Mouse (Mus musculus): ENCODE results near the gene Nudt13. TPM values are rescaled to one million over a fixed set of nuclear protein-coding genes. Genes with fewer than 3 reads are reported as not detected.

The Nudt13 gene
- 6.6 and 7.1 TPM in 2 replicates for polyA plus RNA-seq (2014; fragmentation: Nextera tagmentation; extraction: Ambion mirVana)

DNA sequence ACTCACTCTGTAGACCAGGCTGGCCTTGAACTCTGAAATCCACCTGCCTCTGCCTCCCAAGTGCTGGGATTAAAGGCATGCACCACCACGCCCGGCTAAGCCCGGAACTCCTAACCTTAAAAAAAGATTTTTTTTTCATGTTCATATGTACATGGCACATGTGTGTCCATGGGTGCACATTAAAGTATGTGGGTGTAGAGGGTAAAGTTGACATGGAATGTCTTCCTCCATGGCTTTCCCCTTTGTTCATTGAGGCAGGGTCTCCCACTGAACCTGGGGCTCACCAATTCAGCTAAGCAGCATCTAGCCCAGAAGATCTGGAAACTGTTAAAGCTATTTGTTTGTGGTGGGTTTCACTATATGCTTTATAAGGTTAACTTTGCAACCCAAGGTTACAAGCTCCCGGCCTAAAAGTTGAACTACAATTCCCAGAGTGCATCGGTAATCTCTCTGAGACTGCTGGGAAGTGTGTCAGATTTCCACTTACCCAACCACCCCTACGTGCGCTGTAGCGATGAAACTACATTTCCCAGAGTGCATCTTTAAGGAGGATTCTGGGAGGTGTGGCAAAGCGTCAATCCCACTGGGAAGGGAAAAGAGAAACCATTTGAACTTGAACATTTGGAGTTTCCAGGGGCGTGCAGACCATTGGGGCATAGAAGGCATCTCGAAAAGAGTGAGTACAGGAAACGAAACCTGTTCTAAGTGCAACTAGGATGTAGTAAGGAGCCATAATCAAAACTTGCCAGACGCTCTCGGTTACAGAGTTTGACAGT, at the start of gene Nudt13:
Gene Nudt13 (plus strand): TSS at position 581 of the 776 bp plus-strand sequence.
- peak within 1 kb of the TSS; percentile 54 for H3K9ac ChIP-seq (ENCODE audit: low read length)
- no peaks in the 10 kb centered on the region for H3K27me3 ChIP-seq (ENCODE audit: control insufficient read depth, insufficient read depth, low read length)
- peak; percentile 97 for ATAC-seq (ENCODE audit: low FRiP score)
- no peaks in the 10 kb centered on the region for H3K36me3 ChIP-seq (ENCODE audit: control insufficient read depth, insufficient read depth, low read length)
- DNase-seq (ENCODE audit: low spot score, missing footprints) = peak; percentile 97
- H3K9me3 ChIP-seq (ENCODE audit: control insufficient read depth, low read length) = no peaks in the 10 kb centered on the region
- H3K4me2 ChIP-seq = peak within 1 kb of the TSS; percentile 55
- H3K4me3 ChIP-seq (ENCODE audit: low read depth, low read length) = peak within 1 kb of the TSS; percentile 51
- no peak within 1 kb of the TSS for H3K27ac ChIP-seq (ENCODE audit: low read depth, low read length)
- 25% methylated on average over 14 of the region's 14 CpGs for WGBS
- H3K4me1 ChIP-seq (ENCODE audit: control insufficient read depth, insufficient read depth, low read length) = no peaks in the 10 kb centered on the region

DNA sequence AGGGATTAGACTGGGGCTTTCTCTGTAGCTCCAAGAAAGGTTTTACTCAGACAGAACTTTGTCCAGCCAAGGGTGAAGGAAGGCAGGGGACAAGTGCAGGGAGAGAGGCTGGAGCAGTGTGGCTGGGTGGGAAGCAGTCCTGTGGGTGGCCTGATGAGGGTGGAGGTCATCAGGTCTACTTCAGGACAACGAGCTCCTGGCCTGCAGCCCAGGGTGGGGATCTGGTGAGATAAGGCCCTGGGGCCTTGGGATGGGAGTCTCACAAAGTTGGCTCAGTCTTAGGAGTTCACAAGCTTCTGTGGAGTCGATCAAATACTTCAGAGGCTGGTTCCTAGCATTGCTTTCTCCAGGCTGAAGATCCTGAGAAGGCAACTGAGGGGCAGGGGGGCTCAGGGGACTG, 49.2 kb upstream of the Nudt13 start:
- peaks cover 3% of the 10 kb centered on the region; the same call in 1 of the 2 replicates for H3K4me1 ChIP-seq (ENCODE audit: control insufficient read depth, insufficient read depth, low read length)
- H3K36me3 ChIP-seq (ENCODE audit: control insufficient read depth, insufficient read depth, low read length) = no peaks in the 10 kb centered on the region
- H3K4me2 ChIP-seq = no peak overlapping the region
- no peak overlapping the region for H3K27ac ChIP-seq (ENCODE audit: low read depth, low read length)
- no peaks in the 10 kb centered on the region for H3K27me3 ChIP-seq (ENCODE audit: control insufficient read depth, insufficient read depth, low read length)
- H3K4me3 ChIP-seq (ENCODE audit: low read depth, low read length) = no peak overlapping the region
- DNase-seq (ENCODE audit: low spot score, missing footprints) (no peak), ATAC-seq (ENCODE audit: low FRiP score) (no peak)
- H3K9ac ChIP-seq (ENCODE audit: low read length) = no peak overlapping the region
- no peaks in the 10 kb centered on the region for H3K9me3 ChIP-seq (ENCODE audit: control insufficient read depth, low read length)
- 78% methylated on average over 2 of the region's 2 CpGs for WGBS

DNA sequence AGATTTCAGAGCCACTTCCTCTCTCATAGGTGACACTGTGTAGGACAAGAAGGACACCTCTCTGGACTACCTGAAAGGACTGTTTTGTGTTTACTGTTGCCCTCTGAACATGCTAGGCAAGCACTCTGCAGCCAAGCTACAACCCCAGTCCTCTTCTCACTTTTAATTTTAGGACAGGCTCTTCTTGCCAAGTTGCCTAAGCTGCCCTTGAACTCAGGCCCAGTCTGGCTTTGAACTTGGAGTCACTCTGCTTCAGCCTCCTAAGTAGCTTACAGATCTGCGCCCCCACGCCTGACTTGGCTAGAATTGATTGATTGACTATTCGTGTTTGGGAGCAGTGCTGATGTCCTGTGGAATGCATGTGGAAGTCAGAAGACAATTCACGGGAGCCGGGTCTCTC, 48.6 kb upstream of the Nudt13 start:
- Histone ChIP-seq H3K4me1 (ENCODE audit: control insufficient read depth, insufficient read depth, low read length) (peaks cover 3% of the 10 kb centered on the region; the same call in 1 of the 2 replicates), H3K9me3 (ENCODE audit: control insufficient read depth, low read length) (no peaks in the 10 kb centered on the region), H3K4me3 (ENCODE audit: low read depth, low read length) (no peak overlapping the region), H3K4me2 (no peak overlapping the region), H3K36me3 (ENCODE audit: control insufficient read depth, insufficient read depth, low read length) (no peaks in the 10 kb centered on the region), H3K27me3 (ENCODE audit: control insufficient read depth, insufficient read depth, low read length) (no peaks in the 10 kb centered on the region), H3K9ac (ENCODE audit: low read length) (no peak overlapping the region), H3K27ac (ENCODE audit: low read depth, low read length) (no peak overlapping the region)
- no peak for DNase-seq (ENCODE audit: low spot score, missing footprints)
- 89% methylated on average over 5 of the region's 5 CpGs for WGBS
- no peak for ATAC-seq (ENCODE audit: low FRiP score)

DNA sequence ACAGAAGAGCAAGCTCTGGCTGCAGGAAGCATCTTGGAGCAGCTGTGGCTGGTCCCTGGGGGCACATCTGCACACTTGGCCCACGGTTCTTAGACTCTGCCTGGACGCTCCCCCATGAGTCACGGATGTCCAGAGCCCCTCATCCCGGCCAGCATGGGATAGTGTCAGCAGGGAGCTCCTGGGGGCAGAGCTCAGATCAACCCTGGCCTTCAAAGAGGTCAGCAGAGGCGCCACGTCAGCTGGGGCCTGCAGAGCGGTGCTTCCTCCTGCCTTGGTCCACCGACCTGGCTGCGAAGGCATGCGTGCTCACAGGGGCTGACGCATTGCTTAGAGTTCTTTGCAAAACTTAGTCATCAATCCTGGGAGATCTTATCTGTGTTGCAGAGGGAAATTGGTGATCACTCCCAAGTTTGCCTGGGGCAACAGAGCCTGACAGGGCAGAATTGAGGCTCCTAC, 47.7 kb upstream of the Nudt13 start:
- H3K4me3 ChIP-seq (ENCODE audit: low read depth, low read length) = no peak overlapping the region
- no peaks in the 10 kb centered on the region for H3K36me3 ChIP-seq (ENCODE audit: control insufficient read depth, insufficient read depth, low read length)
- ATAC-seq (ENCODE audit: low FRiP score) (no peak), DNase-seq (ENCODE audit: low spot score, missing footprints) (no peak)
- H3K27ac ChIP-seq (ENCODE audit: low read depth, low read length) = no peak overlapping the region
- no peaks in the 10 kb centered on the region for H3K27me3 ChIP-seq (ENCODE audit: control insufficient read depth, insufficient read depth, low read length)
- H3K9me3 ChIP-seq (ENCODE audit: control insufficient read depth, low read length) = no peaks in the 10 kb centered on the region
- peaks cover 3% of the 10 kb centered on the region; the same call in 1 of the 2 replicates for H3K4me1 ChIP-seq (ENCODE audit: control insufficient read depth, insufficient read depth, low read length)
- H3K9ac ChIP-seq (ENCODE audit: low read length) = no peak overlapping the region
- 75% methylated on average over 11 of the region's 11 CpGs for WGBS
- H3K4me2 ChIP-seq = no peak overlapping the region

DNA sequence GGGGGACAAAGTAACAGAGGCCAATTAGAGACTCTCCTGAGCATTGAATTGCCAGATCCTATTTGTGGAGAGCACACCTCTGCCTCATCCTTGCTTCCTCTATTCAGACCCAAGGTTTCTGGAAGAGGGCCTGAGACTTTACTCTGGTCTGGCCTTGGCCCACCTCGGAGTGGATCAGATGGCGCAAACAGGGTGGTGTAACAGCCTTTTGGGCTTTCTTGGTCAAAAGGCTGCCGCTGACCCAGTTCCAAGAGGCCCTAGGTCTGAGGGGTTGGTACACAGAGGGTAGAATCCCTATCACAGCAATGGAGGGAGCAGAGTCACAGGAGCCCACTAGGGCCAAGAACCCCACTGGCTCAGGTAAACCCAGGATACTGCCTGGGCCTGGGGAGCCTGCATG, 46.5 kb upstream of the Nudt13 start:
- H3K4me1 ChIP-seq (ENCODE audit: control insufficient read depth, insufficient read depth, low read length) = peaks cover 3% of the 10 kb centered on the region; the same call in 1 of the 2 replicates
- H3K36me3 ChIP-seq (ENCODE audit: control insufficient read depth, insufficient read depth, low read length) = no peaks in the 10 kb centered on the region
- no peak overlapping the region for H3K27ac ChIP-seq (ENCODE audit: low read depth, low read length)
- ATAC-seq (ENCODE audit: low FRiP score) = no peak
- no peak for DNase-seq (ENCODE audit: low spot score, missing footprints)
- no peak overlapping the region for H3K9ac ChIP-seq (ENCODE audit: low read length)
- no peak overlapping the region for H3K4me2 ChIP-seq
- H3K4me3 ChIP-seq (ENCODE audit: low read depth, low read length) = no peak overlapping the region
- WGBS = 92% methylated on average over 3 of the region's 3 CpGs
- H3K27me3 ChIP-seq (ENCODE audit: control insufficient read depth, insufficient read depth, low read length) = no peaks in the 10 kb centered on the region
- no peaks in the 10 kb centered on the region for H3K9me3 ChIP-seq (ENCODE audit: control insufficient read depth, low read length)

DNA sequence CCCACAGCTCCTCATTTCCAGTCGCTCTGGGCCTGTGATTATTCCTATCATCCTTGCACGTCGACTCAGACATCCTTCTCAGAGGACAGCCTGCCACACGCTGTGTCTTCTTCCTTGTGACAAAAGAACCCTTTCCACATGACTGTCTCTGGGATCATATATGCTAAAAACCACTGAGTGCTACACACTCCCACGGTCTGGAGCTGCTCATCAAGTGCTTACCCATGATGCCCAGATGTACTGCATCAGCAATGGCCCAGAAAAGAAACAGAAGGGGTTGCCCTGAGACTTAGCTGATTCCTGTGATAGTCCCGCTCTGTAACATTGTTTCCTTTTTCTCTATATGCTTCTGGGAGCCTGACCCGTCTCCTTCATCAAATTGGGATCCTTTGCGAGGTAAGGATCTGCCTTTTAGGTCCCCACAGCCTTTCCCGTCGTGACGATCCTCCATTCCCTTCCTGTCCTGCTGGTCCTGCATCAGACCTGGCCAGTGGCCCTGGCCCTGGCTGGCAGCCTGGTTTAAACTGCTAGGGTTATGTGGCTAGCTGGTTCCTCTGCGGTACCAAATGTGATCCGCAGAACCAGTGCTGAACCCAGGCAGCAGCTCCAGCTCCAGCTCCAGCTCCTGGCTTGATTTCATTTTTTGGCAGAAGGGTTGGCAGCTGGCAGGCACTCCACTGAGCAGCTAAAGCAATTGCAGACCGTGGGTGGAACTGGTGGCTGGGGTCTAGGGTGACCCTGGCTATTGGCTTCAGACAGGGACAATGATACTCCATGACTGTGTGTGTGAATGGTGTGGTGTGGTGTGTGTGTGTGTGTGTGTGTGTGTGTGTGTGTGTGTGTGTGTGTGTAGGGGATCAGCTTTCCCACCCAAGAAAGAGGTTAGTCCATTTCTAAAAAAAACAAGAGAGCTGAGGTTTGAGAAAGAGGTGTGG, 44.0 kb upstream of the Nudt13 start:
- H3K27ac ChIP-seq (ENCODE audit: low read depth, low read length) = no peak overlapping the region
- 67% methylated on average over 14 of the region's 14 CpGs for WGBS
- H3K4me3 ChIP-seq (ENCODE audit: low read depth, low read length) = no peak overlapping the region
- H3K9me3 ChIP-seq (ENCODE audit: control insufficient read depth, low read length) = no peaks in the 10 kb centered on the region
- DNase-seq (ENCODE audit: low spot score, missing footprints) = no peak
- H3K4me1 ChIP-seq (ENCODE audit: control insufficient read depth, insufficient read depth, low read length) = peaks cover 3% of the 10 kb centered on the region; the same call in 1 of the 2 replicates
- H3K4me2 ChIP-seq = no peak overlapping the region
- no peak for ATAC-seq (ENCODE audit: low FRiP score)
- H3K9ac ChIP-seq (ENCODE audit: low read length) = peak overlapping the region; percentile 16
- no peaks in the 10 kb centered on the region for H3K27me3 ChIP-seq (ENCODE audit: control insufficient read depth, insufficient read depth, low read length)
- H3K36me3 ChIP-seq (ENCODE audit: control insufficient read depth, insufficient read depth, low read length) = no peaks in the 10 kb centered on the region

DNA sequence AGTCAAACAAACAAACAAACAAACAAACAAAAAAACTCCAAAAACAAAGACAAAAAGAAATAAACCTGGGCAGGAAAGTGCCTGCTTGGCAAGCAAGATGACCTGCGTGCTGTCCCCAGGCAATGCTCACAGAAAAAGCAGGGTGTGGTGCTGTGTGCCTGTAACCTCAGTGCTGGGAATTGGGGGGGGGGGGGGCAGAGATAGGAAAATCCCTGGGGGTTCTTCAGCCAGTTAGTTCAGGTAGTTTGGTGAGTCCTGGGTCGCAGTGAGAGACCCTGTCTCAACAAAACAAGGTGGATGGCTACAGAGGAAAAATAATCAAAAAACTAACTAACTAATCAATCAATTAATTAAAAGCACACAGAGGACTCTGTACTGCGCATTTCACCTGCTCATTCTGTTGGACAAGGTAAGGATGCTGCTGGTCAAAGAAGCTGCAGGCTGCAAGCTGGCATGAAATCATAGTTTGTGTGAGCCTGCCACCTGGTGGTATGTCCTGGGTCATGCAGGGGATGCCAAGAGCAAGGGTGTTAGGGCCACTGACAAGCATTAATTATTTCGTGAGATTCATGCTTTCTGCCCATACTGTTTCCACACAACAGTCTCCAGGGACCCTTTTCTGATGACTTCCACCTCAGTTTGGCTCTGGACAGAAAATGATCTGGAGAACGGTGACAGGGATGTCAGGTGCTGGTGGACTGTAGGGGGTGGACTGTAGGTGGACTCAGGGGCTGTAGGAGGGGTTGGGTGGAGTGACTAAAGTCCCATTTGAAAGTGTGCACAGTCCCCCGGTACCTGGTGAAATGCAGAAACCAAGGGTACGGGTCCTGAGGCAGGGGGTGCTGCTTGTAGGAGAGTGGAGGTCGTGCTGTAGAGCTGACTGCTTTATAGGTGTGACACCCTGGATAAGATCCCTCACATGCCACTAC, 36.0 kb upstream of the Nudt13 start:
- ATAC-seq (ENCODE audit: low FRiP score) (peak; percentile 68), DNase-seq (ENCODE audit: low spot score, missing footprints) (peak; percentile 98)
- H3K27ac ChIP-seq (ENCODE audit: low read depth, low read length) = no peak overlapping the region
- WGBS = 56% methylated on average over 8 of the region's 8 CpGs
- no peaks in the 10 kb centered on the region for H3K36me3 ChIP-seq (ENCODE audit: control insufficient read depth, insufficient read depth, low read length)
- no peaks in the 10 kb centered on the region for H3K9me3 ChIP-seq (ENCODE audit: control insufficient read depth, low read length)
- H3K4me3 ChIP-seq (ENCODE audit: low read depth, low read length) = no peak overlapping the region
- no peaks in the 10 kb centered on the region for H3K4me1 ChIP-seq (ENCODE audit: control insufficient read depth, insufficient read depth, low read length)
- no peak overlapping the region for H3K9ac ChIP-seq (ENCODE audit: low read length)
- H3K4me2 ChIP-seq = no peak overlapping the region
- no peaks in the 10 kb centered on the region for H3K27me3 ChIP-seq (ENCODE audit: control insufficient read depth, insufficient read depth, low read length)

DNA sequence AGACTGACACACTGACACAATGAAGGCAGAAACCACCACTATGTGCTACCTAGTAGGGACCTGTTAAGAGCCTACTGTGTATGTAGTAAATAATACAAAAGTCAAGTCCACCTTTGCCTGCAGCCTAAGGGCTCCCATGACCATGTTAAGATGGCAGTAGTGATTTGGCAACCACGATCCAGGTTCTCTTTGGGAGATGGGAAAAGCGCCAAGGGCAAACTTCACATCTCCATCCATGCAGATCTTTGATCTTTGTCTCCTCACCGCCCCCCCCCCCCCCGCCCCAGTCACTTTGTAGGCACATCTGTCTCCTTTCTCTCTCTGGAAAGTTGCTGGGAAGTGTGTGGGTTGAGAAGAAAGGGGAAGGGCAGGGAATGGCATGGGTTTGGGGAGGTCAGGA, 32.2 kb upstream of the Nudt13 start:
- Histone ChIP-seq H3K9ac (ENCODE audit: low read length) (no peak overlapping the region), H3K9me3 (ENCODE audit: control insufficient read depth, low read length) (no peaks in the 10 kb centered on the region), H3K36me3 (ENCODE audit: control insufficient read depth, insufficient read depth, low read length) (no peaks in the 10 kb centered on the region), H3K4me3 (ENCODE audit: low read depth, low read length) (no peak overlapping the region), H3K4me1 (ENCODE audit: control insufficient read depth, insufficient read depth, low read length) (no peaks in the 10 kb centered on the region), H3K27ac (ENCODE audit: low read depth, low read length) (no peak overlapping the region), H3K4me2 (no peak overlapping the region), H3K27me3 (ENCODE audit: control insufficient read depth, insufficient read depth, low read length) (no peaks in the 10 kb centered on the region)
- 83% methylated on average over 4 of the region's 4 CpGs for WGBS
- DNase-seq (ENCODE audit: low spot score, missing footprints) (no peak), ATAC-seq (ENCODE audit: low FRiP score) (no peak)
